17 mouse cellular contexts compared by ENCODE assay signal in the genomic region with DNA sequence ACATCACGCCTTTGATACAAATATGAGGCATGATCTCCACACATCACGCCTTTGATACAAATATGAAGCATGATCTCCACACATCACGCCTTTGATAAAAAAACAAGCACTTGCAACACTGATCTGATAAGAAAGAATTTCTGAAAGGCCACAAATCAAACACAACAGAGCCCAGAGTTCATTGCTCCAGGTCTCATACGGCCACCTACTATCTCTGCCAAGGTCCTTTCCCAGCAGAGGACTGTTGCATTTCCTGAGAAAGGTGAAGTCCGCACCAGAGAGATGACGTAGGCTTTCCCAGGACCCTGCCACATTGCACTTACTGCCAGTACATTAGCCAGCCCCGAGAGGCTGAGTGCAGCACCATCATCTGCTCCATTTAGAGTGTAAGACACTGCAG.
"Had no signal": no experiment of that assay in that cellular context is flagged by ENCODE, and none has a peak within 500 bp of the region (broad histone marks: within the 10 kb centered on the region; RNA-seq: fewer than 3 reads in every experiment).

No protein-coding gene starts in this region.

- H3K27ac ChIP-seq: neural tube, embryonic 12.5 days; neural tube, embryonic 13.5 days; neural tube, embryonic 15.5 days; stomach, embryonic 15.5 days; stomach, postnatal 0 days had no signal

- H3K9me3 ChIP-seq: neural tube, embryonic 12.5 days; neural tube, embryonic 13.5 days; neural tube, embryonic 15.5 days; stomach, embryonic 15.5 days had no signal

- H3K4me3 ChIP-seq: neural tube, embryonic 12.5 days; neural tube, embryonic 13.5 days; neural tube, embryonic 15.5 days; stomach, embryonic 15.5 days had no signal

- H3K9ac ChIP-seq: neural tube, embryonic 12.5 days; neural tube, embryonic 13.5 days; neural tube, embryonic 15.5 days; stomach, embryonic 15.5 days had no signal

- DNase-seq: retina, postnatal 1 day; right cerebral cortex, adult 18-20 months; right cerebral cortex, postnatal 14 days; right cerebral cortex, postnatal 25 days; right cerebral cortex, postnatal 4 days; spleen, adult 18-20 months; thymus, adult 18-20 months; thymus, adult 2 months; thymus, postnatal 14 days; thymus, postnatal 25 days; thymus, postnatal 36 days; thymus, postnatal 4 days had no signal

- H3K4me1 ChIP-seq: neural tube, embryonic 12.5 days; neural tube, embryonic 13.5 days; neural tube, embryonic 15.5 days; stomach, embryonic 15.5 days had no signal

- H3K27me3 ChIP-seq: neural tube, embryonic 12.5 days; neural tube, embryonic 13.5 days; neural tube, embryonic 15.5 days; stomach, embryonic 15.5 days had no signal

- H3K4me2 ChIP-seq: neural tube, embryonic 12.5 days; neural tube, embryonic 13.5 days; neural tube, embryonic 15.5 days; stomach, embryonic 15.5 days had no signal
